Mouse (Mus musculus) hindbrain, embryonic 16.5 days (tissue): ENCODE results near the gene Ppm1l. TPM values are rescaled to one million over a fixed set of nuclear protein-coding genes. Genes with fewer than 3 reads are reported as not detected.

ENCODE experiments used
- ATAC-seq: fragments of 200-750 bp; cut with Nextera tagmentation; 2 replicates; pipeline ENCODE4 v1.8.0; 2017; ENCODE audit warnings: moderate TSS enrichment, moderate library complexity
- H3K27ac ChIP-seq: fragments of 300-500 bp; sonication (generic); 2 replicates; pipeline ENCODE4 v1.5.1; 2014; ENCODE audit warnings: low read depth, mild to moderate bottlenecking, control low read depth, low read length, moderate library complexity
- H3K27me3 ChIP-seq: fragments of 300-500 bp; sonication (generic); replicated peaks from 2 replicates; pipeline ENCODE4 v1.6.1; 2014; ENCODE audit warnings: low read length; ENCODE audit not compliant: control insufficient read depth, insufficient read depth
- H3K36me3 ChIP-seq: fragments of 300-500 bp; sonication (generic); 2 replicates; pipeline ENCODE4 v1.6.1; 2014; ENCODE audit warnings: mild to moderate bottlenecking, low read length, moderate library complexity, mixed read lengths; ENCODE audit not compliant: control insufficient read depth, insufficient read depth
- H3K4me1 ChIP-seq: fragments of 300-500 bp; sonication (generic); 2 replicates; pipeline ENCODE4 v1.6.1; 2014; ENCODE audit warnings: low read depth, low read length; ENCODE audit not compliant: control insufficient read depth, insufficient read depth
- H3K4me2 ChIP-seq: fragments of 300-500 bp; sonication (generic); 2 replicates; pipeline ENCODE4 v1.6.1; 2014; ENCODE audit warnings: mild to moderate bottlenecking, low read length, control low read depth, moderate library complexity
- H3K4me3 ChIP-seq: fragments of 300-500 bp; sonication (generic); 2 replicates; pipeline ENCODE4 v1.5.1; 2014; ENCODE audit warnings: mild to moderate bottlenecking, low read length, control low read depth, moderate library complexity
- H3K9ac ChIP-seq: fragments of 300-500 bp; sonication (generic); 2 replicates; pipeline ENCODE4 v1.6.1; 2014; ENCODE audit warnings: low read depth, mild to moderate bottlenecking, control low read depth, low read length, moderate library complexity
- H3K9me3 ChIP-seq: fragments of 300-500 bp; sonication (generic); 2 replicates; pipeline ENCODE4 v1.6.1; 2014; ENCODE audit warnings: mild to moderate bottlenecking, low read length, moderate library complexity; ENCODE audit not compliant: control insufficient read depth
- WGBS: fragments of 180-500 bp; shearing (Covaris S2); extraction: QIAGEN DNeasy Blood & Tissue Kit; methylation state at CpG from one replicate; pipeline ENCODE4 v1.1.7; 2014; 5-methylcytosine and 5-hydroxymethylcytosine counted together
- polyA plus RNA-seq: library from polyadenylated mRNA; unstranded; fragments of >200 nt; fragmentation: Nextera tagmentation; extraction: Ambion mirVana; gene quantifications from 2 replicates; pipeline ENCODE4 v1.2.1, GENCODE M21; 2015

The Ppm1l gene
- polyA plus RNA-seq, 1 experiment from 2014 or later: 19.1 TPM

DNA sequence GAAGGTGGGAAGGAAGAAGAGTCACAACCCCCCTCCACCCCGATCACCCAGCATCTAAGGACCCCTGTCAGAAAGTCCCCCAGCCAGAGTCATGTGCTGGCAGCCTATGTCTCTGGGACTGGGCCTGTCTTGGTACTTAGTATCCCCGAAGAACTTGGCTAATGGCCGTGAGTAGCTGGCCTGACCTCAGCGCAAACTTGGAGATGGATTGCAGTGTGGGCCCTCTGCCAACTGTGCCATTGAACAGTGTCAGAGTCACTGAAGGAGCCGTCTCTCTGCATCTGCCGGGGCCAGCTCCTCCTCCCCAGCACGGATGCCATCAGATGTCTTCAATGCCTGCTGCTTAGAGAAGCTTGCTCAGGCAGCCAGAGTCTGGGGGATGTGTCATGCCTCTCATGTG is 26.4 kb upstream of the Ppm1l start:
- peak; percentile 95 for ATAC-seq
- no peaks in the 10 kb centered on the region for H3K36me3 ChIP-seq
- H3K9me3 ChIP-seq: no peaks in the 10 kb centered on the region
- H3K27ac ChIP-seq: no peak overlapping the region
- H3K4me3 ChIP-seq: peak overlapping the region; percentile 19
- 32% methylated on average over 7 of the region's 7 CpGs for WGBS
- peak overlapping the region; percentile 48 for H3K9ac ChIP-seq
- H3K4me1 ChIP-seq: peaks cover 8% of the 10 kb centered on the region
- H3K4me2 ChIP-seq: peak overlapping the region; percentile 49
- no peaks in the 10 kb centered on the region for H3K27me3 ChIP-seq

DNA sequence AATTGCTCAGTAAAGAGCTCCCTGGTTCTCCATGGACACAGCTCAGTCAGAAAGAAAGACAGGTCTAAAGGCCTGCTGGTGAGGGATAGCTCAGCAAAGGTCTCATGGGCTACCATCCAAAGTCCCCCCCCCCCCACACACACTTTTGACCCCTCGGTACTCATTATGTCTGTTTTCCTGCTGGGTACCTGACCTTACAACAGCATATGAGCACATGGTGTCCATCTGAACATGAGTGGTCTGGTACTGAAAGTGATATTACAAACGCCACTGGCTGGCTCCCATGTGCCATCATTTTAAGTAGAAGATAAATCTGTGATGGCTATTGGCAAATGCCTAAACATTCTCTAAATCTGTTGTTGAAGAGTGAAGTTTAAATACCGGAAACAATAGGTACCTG is 25.8 kb upstream of the Ppm1l start:
- Histone ChIP-seq H3K36me3 (no peaks in the 10 kb centered on the region), H3K4me2 (no peak overlapping the region), H3K27me3 (no peaks in the 10 kb centered on the region), H3K27ac (no peak overlapping the region), H3K9me3 (no peaks in the 10 kb centered on the region), H3K4me1 (peaks cover 8% of the 10 kb centered on the region), H3K4me3 (no peak overlapping the region), H3K9ac (no peak overlapping the region)
- ATAC-seq: no peak; the same call in 1 of the 2 replicates
- WGBS: 69% methylated on average over 3 of the region's 3 CpGs

DNA sequence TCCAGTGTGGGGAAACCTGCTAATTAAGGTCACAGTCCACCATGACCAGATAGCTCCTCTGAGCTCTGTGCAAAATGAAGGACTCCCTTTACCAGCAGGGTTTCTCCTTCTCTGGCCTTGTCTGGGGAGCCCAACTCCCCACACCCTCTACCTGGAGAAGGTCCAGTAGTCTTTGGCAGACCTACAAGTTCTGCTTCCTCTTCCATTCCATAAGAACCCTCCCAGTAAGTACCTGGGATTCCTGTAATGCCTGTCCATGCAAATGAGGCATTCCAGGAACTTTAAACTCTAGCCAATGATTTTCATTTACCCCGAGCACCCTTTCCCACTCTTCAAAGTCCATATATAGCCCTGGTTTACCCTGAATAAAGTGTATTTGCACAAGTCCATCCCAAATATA is 24.0 kb upstream of the Ppm1l start:
- no peak overlapping the region for H3K4me3 ChIP-seq
- no peak for ATAC-seq
- no peaks in the 10 kb centered on the region for H3K27me3 ChIP-seq
- H3K36me3 ChIP-seq: no peaks in the 10 kb centered on the region
- H3K4me1 ChIP-seq: peaks cover 8% of the 10 kb centered on the region
- no peak overlapping the region for H3K9ac ChIP-seq
- H3K9me3 ChIP-seq: no peaks in the 10 kb centered on the region
- H3K27ac ChIP-seq: no peak overlapping the region
- 93% methylated on average over 1 of the region's 1 CpGs for WGBS
- H3K4me2 ChIP-seq: no peak overlapping the region

DNA sequence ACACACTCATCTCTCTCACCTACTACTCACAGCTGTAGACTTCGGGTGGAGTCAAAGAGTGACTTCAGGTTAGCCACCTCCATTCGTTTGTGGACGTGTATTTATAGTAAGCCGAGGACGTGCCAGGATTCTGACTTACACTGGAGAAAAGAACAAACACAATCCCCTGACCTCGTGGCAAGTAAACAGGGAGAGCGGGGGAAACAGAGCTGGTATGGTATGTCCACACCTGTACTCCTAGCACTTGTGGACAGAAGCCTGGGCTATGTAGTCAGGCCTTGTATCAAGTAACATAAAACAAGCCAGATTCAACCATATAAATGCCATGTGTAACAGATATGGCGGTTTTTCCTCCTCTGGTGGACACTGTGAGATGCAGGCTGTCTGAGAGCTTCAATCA is 20.4 kb upstream of the Ppm1l start:
- no peak overlapping the region for H3K4me3 ChIP-seq
- H3K27me3 ChIP-seq: no peaks in the 10 kb centered on the region
- H3K27ac ChIP-seq: no peak overlapping the region
- no peaks in the 10 kb centered on the region for H3K4me1 ChIP-seq
- 90% methylated on average over 8 of the region's 8 CpGs for WGBS
- no peak overlapping the region for H3K4me2 ChIP-seq
- no peaks in the 10 kb centered on the region for H3K9me3 ChIP-seq
- no peak overlapping the region for H3K9ac ChIP-seq
- ATAC-seq: no peak
- no peaks in the 10 kb centered on the region for H3K36me3 ChIP-seq

DNA sequence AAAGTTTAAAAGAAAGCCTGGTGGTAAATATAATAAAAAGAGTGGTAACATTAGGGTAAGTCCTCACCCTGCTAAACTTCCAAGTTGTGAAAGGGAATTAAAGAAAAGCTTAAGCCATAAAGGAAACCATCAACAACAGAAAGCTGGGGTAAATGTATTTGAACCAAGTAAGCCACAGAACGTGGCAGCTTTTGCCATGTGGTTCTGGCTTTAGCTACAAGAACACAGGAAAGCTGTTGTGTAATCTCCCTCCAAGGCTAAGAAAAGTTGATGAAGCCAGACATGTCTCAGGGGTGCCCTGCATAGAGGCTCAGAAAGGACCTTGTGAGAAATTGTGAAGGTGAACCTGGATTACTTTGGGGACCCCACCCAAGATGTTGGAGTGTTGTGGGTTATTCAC is 16.5 kb upstream of the Ppm1l start:
- Histone ChIP-seq H3K27me3 (no peaks in the 10 kb centered on the region), H3K9me3 (no peaks in the 10 kb centered on the region), H3K4me3 (no peak overlapping the region), H3K4me1 (no peaks in the 10 kb centered on the region), H3K4me2 (no peak overlapping the region), H3K27ac (no peak overlapping the region), H3K36me3 (no peaks in the 10 kb centered on the region), H3K9ac (no peak overlapping the region)
- WGBS: 86% methylated on average over 1 of the region's 1 CpGs
- no peak for ATAC-seq

DNA sequence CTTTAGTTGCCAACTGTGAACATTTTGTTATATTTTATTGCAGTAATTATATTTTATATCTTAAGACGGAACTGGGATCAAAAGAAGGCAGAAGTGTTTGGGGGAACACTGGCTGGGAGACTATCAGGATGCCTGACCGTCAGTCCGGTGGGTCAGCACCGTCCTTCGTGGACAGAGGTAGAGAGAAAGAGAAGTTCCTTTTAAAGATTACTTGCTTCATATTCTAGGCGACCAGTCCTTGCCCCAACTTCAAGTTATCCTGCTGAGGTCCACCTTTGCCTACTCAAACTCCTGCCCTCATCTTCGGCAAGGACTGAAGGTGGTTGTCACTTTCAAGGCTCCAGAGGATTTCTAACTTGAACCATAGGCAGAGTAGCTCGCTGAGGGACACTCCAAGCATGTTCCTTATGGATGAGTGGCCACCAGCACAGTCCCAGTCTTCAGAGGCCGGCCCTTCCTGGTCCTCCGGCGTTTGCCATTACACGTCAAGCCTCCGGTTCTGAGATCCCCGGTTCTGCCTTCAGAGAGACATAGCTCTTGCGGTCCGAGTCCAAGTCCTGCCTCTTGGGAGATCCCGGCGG is 761 bp upstream of the Ppm1l start:
- 2% methylated on average over 18 of the region's 18 CpGs for WGBS
- Histone ChIP-seq H3K4me2 (peak overlapping the region; percentile 99), H3K4me1 (peaks cover 20% of the 10 kb centered on the region), H3K27me3 (no peaks in the 10 kb centered on the region), H3K4me3 (peak overlapping the region; percentile 66), H3K9ac (peak overlapping the region; percentile 93), H3K27ac (peak overlapping the region; percentile 91), H3K36me3 (no peaks in the 10 kb centered on the region), H3K9me3 (no peaks in the 10 kb centered on the region)
- peak; percentile 41 for ATAC-seq

DNA sequence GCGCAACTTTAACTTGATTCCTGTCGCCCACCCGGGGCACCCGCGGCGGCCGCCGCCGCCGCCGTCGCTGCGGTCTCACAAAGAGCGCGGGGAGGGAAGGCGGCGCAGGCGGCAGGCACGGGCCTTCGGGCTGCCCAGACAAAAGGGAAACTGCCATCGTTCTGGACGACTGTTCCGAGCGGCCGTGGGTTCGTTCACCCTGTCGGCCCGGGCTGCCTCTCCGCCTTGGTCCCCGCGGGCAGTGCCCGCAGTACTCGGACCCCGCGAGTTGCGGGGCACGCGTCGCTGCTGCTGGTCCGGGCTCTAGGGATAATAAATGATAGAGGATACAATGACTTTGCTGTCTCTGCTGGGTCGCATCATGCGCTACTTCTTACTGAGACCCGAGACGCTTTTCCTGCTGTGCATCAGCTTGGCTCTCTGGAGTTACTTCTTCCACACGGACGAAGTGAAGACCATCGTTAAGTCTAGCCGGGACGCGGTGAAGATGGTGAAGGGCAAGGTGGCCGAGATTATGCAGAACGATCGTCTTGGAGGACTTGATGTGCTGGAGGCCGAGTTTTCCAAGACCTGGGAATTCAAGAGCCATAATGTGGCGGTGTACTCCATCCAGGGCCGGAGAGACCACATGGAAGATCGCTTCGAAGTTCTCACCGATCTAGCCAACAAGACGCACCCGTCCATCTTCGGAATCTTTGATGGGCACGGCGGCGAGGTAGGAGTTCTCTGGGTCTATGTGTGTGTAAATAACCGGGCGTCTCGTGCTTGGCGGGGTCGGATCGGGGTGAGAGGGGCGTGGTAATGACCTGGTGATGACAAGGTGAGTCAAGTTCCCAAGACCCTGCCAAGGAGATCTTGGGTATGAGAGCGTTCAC is 827 bp downstream of the Ppm1l start:
- H3K9me3 ChIP-seq: no peaks in the 10 kb centered on the region
- H3K4me3 ChIP-seq: peak overlapping the region; percentile 66
- no peaks in the 10 kb centered on the region for H3K36me3 ChIP-seq
- ATAC-seq: peak; percentile 38; the same call in 1 of the 2 replicates
- H3K4me2 ChIP-seq: peak overlapping the region; percentile 99
- peaks cover 24% of the 10 kb centered on the region for H3K4me1 ChIP-seq
- peak overlapping the region; percentile 91 for H3K27ac ChIP-seq
- H3K27me3 ChIP-seq: no peaks in the 10 kb centered on the region
- peak overlapping the region; percentile 93 for H3K9ac ChIP-seq
- WGBS: under 1% methylated on average over 73 of the region's 73 CpGs

DNA sequence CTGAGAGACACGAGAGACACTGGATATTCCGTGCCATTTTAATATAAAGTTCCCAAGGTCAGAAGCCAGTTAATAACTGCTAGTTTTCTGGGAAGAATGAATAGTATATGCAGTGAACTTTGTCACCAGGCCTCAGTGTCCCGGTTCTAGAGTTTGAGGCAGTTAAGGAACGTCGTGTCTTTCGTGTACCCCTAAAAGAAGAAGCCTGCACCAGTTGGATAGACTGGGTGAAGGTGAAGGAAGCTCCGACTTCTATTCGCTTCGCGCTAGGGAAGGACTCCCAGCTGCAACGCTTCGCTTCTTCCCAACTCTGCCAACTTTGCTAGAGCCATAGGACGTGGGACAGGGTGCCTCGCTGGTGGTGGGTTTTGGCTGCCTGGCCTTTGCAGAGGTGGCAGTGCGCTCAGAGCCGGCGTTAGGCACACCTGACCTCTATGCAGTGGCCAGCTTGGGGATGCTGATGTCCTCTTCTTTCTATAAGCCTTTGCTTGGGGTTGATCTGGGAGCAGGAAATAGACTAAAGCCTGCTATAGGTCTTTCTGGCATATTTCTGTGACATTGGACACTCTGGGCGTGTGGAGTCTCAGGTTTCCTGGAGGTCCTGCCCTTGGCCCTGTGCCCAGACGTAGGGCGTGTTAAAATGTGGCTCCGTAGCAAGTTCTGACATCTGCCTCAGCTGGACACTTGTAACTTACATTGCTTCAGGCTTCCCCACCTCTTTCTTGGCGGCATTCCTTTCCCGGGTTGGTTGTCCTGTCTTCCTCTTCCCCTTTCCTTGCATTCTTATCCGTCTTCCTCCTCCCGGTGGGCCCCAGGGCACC is 1.7 kb downstream of the Ppm1l start:
- ATAC-seq: no peak
- Histone ChIP-seq H3K4me2 (peak overlapping the region; percentile 99), H3K36me3 (no peaks in the 10 kb centered on the region), H3K9ac (peak overlapping the region; percentile 93), H3K4me1 (peaks cover 24% of the 10 kb centered on the region), H3K9me3 (no peaks in the 10 kb centered on the region), H3K27me3 (no peaks in the 10 kb centered on the region), H3K4me3 (peak overlapping the region; percentile 66), H3K27ac (no peak overlapping the region)
- WGBS: 4% methylated on average over 25 of the region's 25 CpGs
